Mouse (Mus musculus): ENCODE measurements at regions not wholly inside any gene's neighbourhood (a gene's known extent, or its start where the extent isn't known, plus 50 kb on each side); places are given as distances from the start of the nearest gene placed in this dataset.
A peak's percentile ranks its signal among the peaks of the same experiment; 100 is the strongest.

DNA sequence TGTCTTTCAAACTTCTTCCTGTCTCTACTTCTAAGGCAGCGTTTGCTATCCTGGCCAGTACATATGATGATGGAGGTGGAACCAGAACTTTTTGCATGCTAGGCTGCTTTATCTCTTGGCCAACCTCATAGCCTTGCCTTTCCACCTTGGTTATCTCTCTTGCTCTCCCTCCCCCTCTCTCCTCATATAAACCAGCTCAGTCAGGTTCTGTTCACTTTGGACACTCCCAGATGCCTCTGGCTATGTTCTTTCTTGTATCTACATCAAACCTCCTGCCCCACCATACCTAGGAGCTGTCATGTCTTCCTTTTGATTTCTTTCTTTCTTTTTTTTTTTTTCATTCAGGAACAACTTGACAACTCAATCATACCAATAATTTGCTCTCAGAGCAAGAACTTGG lies 98.0 kb upstream of the Plcb4 start:
- no peak for DNase-seq (ENCODE audit: low read depth)
- no peak for TF ChIP-seq CTCF (IDR thresholded peaks at IDR 0.05; ENCODE audit: borderline replicate concordance, extremely low read depth, insufficient read depth, insufficient read length)
- no peak for TF ChIP-seq POLR2A (IDR thresholded peaks at IDR 0.05; ENCODE audit: borderline replicate concordance, extremely low read depth, insufficient read depth, insufficient read length, poor library complexity, severe bottlenecking)

DNA sequence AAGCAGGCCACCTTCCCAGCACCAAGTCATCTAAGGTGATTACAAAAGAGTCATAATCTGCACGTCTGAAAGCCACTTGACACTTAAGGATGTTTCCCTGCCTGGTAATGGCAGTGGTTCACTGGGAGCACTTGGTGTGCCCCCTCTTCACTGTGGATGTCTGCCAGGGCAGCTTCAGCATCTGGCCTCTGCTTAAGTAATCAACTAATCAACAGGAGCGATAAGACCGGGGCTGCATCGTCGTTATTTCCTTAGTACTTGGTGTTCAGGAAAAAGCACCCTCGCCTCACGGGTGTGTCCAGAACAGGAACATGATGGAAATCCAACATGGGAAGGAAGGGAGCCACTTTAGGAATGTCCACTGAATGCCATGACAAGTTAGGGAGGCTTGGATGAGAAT lies 97.1 kb upstream of the Plcb4 start:
- DNase-seq (ENCODE audit: low read depth): no peak
- TF ChIP-seq CTCF (IDR thresholded peaks at IDR 0.05; ENCODE audit: borderline replicate concordance, extremely low read depth, insufficient read depth, insufficient read length): no peak
- TF ChIP-seq POLR2A (IDR thresholded peaks at IDR 0.05; ENCODE audit: borderline replicate concordance, extremely low read depth, insufficient read depth, insufficient read length, poor library complexity, severe bottlenecking): no peak

DNA sequence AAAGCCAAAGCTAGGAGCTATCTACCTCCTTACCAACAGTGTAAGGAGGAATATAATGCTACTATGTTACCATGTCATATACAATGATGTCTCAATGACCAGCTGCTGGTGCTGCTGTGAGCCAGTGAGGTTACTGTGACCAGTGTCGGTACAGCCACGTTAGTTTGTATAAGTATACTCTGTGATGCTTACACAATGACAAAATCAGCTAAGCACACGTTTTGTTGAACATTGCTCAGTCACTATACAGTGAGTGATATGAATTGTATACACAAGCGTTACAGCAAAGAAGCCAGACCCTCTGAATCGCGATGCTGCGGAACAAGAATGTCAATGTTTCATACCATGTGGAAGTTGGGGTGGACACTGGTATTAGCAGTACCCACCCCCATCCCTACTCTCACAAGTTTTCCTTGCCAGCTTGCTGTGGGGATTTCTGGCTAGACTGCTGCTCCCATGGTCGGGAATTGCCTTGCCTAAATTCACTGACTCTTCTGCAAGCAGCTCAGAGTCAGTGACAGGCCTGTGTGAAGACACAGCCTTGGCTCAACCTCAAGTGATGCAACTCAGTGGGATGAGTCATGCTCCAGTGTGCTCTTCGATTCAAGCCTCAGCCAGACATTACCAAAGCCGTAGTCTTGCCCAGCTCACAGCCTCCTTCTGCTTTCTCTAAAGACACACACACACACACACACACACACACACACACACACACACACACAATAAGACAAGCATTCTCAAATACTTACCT lies 96.5 kb upstream of the Plcb4 start:
- DNase-seq (ENCODE audit: low read depth): no peak
- TF ChIP-seq POLR2A (IDR thresholded peaks at IDR 0.05; ENCODE audit: borderline replicate concordance, extremely low read depth, insufficient read depth, insufficient read length, poor library complexity, severe bottlenecking): no peak
- TF ChIP-seq CTCF (IDR thresholded peaks at IDR 0.05; ENCODE audit: borderline replicate concordance, extremely low read depth, insufficient read depth, insufficient read length): no peak

DNA sequence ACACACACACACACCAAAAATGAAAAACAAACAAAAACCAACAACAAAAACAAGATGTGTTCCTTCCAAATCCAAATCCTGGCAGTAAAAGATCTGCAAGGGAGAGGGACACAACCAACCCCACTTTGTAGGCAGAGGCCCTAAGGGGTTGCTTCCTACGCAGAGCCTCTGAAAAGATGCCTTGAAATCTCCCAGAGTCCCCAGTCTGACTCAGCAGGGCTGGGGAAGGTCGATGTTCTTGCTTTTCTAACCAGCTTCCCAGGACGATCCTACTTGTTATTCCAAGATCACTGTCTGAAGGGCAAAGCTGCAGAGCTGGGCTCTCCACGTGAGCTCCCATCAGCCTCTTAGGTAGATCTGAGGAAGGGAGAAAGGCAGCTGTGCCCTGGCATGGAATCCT lies 94.6 kb upstream of the Plcb4 start:
- DNase-seq (ENCODE audit: low read depth): no peak
- TF ChIP-seq CTCF (IDR thresholded peaks at IDR 0.05; ENCODE audit: borderline replicate concordance, extremely low read depth, insufficient read depth, insufficient read length): no peak
- no peak for TF ChIP-seq POLR2A (IDR thresholded peaks at IDR 0.05; ENCODE audit: borderline replicate concordance, extremely low read depth, insufficient read depth, insufficient read length, poor library complexity, severe bottlenecking)

DNA sequence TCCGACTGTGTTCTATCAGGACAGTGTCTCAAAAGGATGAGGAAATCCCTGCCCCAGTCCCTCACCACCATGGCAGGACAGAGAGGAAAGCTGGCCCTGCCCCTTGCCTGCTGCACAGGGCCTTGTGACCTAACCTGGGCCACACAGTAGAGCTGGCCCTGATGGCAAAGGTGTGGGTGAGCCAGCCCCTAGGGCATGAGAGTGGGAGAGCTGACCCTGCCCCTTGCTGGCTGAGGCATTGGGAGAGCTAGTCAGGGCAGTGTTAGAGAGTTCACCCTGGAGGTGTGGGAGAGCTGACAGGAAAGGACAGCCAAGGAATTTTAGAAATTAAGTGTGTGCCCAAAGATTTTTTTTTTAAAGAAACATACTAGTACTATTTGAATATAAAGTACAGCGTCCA lies 90.5 kb upstream of the Plcb4 start:
- TF ChIP-seq POLR2A (IDR thresholded peaks at IDR 0.05; ENCODE audit: borderline replicate concordance, extremely low read depth, insufficient read depth, insufficient read length, poor library complexity, severe bottlenecking): no peak
- TF ChIP-seq CTCF (IDR thresholded peaks at IDR 0.05; ENCODE audit: borderline replicate concordance, extremely low read depth, insufficient read depth, insufficient read length): no peak
- DNase-seq (ENCODE audit: low read depth): no peak

DNA sequence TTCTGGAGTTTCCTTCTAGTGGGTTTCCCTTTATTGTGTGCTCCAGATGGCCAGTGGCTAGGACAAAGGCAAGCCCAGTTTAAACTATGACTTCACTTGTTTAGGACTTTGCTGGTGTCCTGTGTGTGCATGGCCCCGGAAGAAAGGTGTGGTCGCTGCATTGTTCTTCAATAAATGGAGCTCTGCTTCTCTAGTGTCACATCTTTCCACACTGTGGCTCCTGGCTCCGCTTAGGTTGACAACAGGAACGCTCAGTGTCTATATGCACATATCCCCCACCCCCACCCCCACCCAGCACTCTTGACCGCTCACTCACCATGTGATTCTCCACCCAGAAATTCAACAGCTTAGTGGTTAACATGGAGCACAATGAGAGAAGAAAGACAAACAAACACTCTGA lies 87.2 kb upstream of the Plcb4 start:
- no peak for DNase-seq (ENCODE audit: low read depth)
- TF ChIP-seq CTCF (IDR thresholded peaks at IDR 0.05; ENCODE audit: borderline replicate concordance, extremely low read depth, insufficient read depth, insufficient read length) (no peak), POLR2A (IDR thresholded peaks at IDR 0.05; ENCODE audit: borderline replicate concordance, extremely low read depth, insufficient read depth, insufficient read length, poor library complexity, severe bottlenecking) (no peak)

DNA sequence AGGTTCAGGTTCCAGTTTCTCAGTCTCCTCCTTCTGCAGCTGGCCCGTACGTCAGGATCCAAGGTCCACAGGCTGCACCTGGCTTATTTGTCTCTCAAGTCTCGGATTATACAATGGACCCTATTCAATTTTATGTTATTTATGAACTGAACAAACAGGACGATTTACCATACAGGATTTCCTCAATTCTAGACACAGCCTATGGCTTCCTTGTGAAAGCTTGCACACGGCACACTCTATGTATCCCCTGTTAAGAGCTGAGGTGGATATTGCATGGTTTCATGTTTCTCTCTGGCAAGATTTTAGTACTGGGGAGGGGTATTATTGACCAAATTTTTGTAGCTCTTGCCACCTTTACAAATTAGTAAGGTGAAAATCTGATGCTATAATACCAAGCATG lies 81.6 kb upstream of the Plcb4 start:
- TF ChIP-seq POLR2A (IDR thresholded peaks at IDR 0.05; ENCODE audit: borderline replicate concordance, extremely low read depth, insufficient read depth, insufficient read length, poor library complexity, severe bottlenecking) (no peak), CTCF (IDR thresholded peaks at IDR 0.05; ENCODE audit: borderline replicate concordance, extremely low read depth, insufficient read depth, insufficient read length) (no peak)
- DNase-seq (ENCODE audit: low read depth): no peak

DNA sequence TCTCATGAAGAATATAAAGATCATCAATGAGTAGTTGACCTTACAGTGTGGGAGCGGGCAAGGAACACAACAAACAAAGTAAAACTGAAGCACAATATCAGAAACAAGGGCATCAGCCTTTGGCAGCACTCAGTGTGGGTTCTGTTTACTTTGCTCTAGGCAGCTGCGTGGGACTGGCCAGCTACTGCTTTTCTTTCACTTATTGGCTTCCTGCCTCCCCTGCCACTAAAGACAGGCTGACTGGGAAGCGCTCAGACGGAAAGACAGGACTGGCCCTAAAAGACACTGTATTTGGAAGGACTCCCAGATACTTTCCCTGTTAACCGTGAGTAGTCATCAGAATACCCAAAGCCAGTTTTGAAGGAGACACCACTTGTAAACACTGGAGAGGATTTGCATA lies 80.7 kb upstream of the Plcb4 start:
- peak; percentile 65 for DNase-seq (ENCODE audit: low read depth)
- no peak for TF ChIP-seq CTCF (IDR thresholded peaks at IDR 0.05; ENCODE audit: borderline replicate concordance, extremely low read depth, insufficient read depth, insufficient read length)
- TF ChIP-seq POLR2A (IDR thresholded peaks at IDR 0.05; ENCODE audit: borderline replicate concordance, extremely low read depth, insufficient read depth, insufficient read length, poor library complexity, severe bottlenecking): no peak

DNA sequence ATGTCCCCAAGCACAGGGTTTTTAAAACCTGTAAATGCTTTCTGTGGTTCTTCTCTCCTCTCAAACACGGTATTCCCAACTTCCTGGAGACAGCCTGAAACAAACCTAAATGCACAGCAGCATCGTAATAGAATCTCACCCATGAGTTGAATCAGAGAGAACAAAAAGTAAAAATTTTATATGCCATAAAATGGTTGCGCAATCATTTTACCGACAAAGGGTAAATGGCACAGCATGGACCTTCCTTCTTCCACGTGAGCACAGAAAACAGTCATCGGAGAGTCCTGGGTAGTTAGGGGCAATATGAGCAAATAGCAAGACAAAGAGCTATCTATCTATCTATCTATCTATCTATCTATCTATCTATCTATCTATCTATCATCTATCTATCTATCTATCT lies 79.3 kb upstream of the Plcb4 start:
- TF ChIP-seq CTCF (IDR thresholded peaks at IDR 0.05; ENCODE audit: borderline replicate concordance, extremely low read depth, insufficient read depth, insufficient read length): no peak
- no peak for TF ChIP-seq POLR2A (IDR thresholded peaks at IDR 0.05; ENCODE audit: borderline replicate concordance, extremely low read depth, insufficient read depth, insufficient read length, poor library complexity, severe bottlenecking)
- no peak for DNase-seq (ENCODE audit: low read depth)

DNA sequence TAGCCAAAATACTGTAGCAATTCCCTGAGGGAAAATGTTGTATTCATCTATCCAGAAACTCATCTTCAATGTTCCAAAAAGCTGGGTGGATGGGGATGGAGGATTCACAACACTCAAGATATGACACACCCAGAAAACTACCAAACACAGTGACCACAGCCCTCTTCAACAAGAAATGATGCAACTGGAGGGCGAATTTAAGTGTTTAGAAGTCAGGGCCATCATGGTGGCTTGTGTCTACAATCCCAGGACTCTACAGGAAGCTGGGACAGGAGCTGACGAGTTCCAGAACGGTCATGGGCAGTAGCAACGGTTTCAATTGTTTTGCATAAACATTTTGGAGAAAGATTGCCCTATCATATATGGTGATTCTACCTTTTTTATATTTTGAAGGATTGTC lies 78.8 kb upstream of the Plcb4 start:
- DNase-seq (ENCODE audit: low read depth): no peak
- TF ChIP-seq CTCF (IDR thresholded peaks at IDR 0.05; ENCODE audit: borderline replicate concordance, extremely low read depth, insufficient read depth, insufficient read length): no peak
- TF ChIP-seq POLR2A (IDR thresholded peaks at IDR 0.05; ENCODE audit: borderline replicate concordance, extremely low read depth, insufficient read depth, insufficient read length, poor library complexity, severe bottlenecking): no peak

DNA sequence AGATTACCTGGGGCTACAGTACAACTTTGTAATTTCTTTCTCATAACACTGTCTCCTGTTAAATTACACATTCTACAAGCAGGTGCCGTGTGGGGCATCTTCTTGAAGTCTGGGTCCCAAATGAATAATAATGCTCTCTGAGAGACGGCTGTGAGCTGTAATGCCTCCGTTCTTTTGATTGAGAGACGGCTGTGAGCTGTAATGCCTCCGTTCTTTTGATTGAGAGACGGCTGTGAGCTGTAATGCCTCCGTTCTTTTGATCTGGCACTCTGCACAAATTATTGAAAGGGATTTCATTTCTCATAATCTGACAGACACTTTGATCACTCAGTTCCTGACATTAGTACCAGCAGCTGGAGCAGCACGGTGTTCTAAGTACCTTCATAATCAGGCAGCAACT lies 76.5 kb upstream of the Plcb4 start:
- DNase-seq (ENCODE audit: low read depth): peak; percentile 53
- TF ChIP-seq CTCF (IDR thresholded peaks at IDR 0.05; ENCODE audit: borderline replicate concordance, extremely low read depth, insufficient read depth, insufficient read length) (no peak), POLR2A (IDR thresholded peaks at IDR 0.05; ENCODE audit: borderline replicate concordance, extremely low read depth, insufficient read depth, insufficient read length, poor library complexity, severe bottlenecking) (no peak)

DNA sequence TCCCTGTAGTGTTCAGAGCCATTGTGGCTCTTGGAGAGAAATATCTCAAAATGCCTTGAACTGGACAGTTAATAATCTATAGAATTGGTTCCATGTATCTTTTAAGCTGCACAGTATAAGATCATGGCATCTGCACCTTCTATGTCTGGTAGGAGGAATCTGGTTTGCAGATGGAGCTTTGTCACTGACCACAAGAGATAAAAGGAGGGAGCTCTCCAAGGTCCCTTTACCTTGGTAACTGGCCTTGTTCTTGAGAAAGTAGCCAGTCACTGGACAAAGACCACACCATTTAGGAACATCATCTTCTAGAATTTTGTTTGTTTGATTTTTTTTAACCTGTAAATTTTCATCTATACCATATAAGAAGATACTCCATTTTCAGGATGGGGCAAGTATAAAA lies 52.5 kb upstream of the Plcb4 start:
- no peak for DNase-seq (ENCODE audit: low read depth)

More for the DNA sequence above, 52.5 kb upstream of the Plcb4 start:
- TF ChIP-seq CTCF (IDR thresholded peaks at IDR 0.05; ENCODE audit: borderline replicate concordance, extremely low read depth, insufficient read depth, insufficient read length) (no peak), POLR2A (IDR thresholded peaks at IDR 0.05; ENCODE audit: borderline replicate concordance, extremely low read depth, insufficient read depth, insufficient read length, poor library complexity, severe bottlenecking) (no peak)
